Mouse (Mus musculus) erythroid progenitor cell, adult 5-6 weeks (primary cell): ENCODE results near the gene Rpl9-ps6. TPM values are rescaled to one million over a fixed set of nuclear protein-coding genes. Genes with fewer than 3 reads are reported as not detected.

Source experiments
- ATAC-seq: replicated peaks from 2 replicates; pipeline ENCODE4 v1.8.0; 2016; ENCODE audit warnings: moderate number of reproducible peaks, mild to moderate bottlenecking, moderate TSS enrichment, inconsistent platforms; ENCODE audit not compliant: poor library complexity, low FRiP score, severe bottlenecking
- total RNA-seq, 2 experiments: library from RNA; stranded (forward) in 1 of 2; stranded (reverse) in 1 of 2; fragments of 150-400 nt in 1 of 2; fragments of 186-747, 209-891 nt in 1 of 2; gene quantifications; 2 replicates each; pipeline versions ENCODE4 v1.2.3 to v1.2.4; 2015 to 2017; ENCODE audit warnings: low replicate concordance in 2 of 2

The Rpl9-ps6 gene
- total RNA-seq, 2 experiments from 2014 or later: 19.6 to 123 TPM

GRCm38 (mm10) chr19:32416692-32417317 is 49.6 kb downstream of the Rpl9-ps6 start:
- no peak for ATAC-seq

Other genes starting within 250 kb of the Rpl9-ps6 start
- 101 and 157 TPM in 2 replicates for gene Sgms1, start 76.9 kb downstream of the Rpl9-ps6 start, total RNA-seq (2015; ENCODE audit: low replicate concordance)
- 108 and 137 TPM in 2 replicates for gene Sgms1, start 76.9 kb downstream of the Rpl9-ps6 start, total RNA-seq (2017; ENCODE audit: low replicate concordance)
- 55.3 and 67.4 TPM in 2 replicates for gene Minpp1, start 19.2 kb upstream of the Rpl9-ps6 start, total RNA-seq (2015; ENCODE audit: low replicate concordance)
- 49.5 and 71.1 TPM in 2 replicates for gene Minpp1, start 19.2 kb upstream of the Rpl9-ps6 start, total RNA-seq (2017; ENCODE audit: low replicate concordance)
- 1.4 and 6.3 TPM in 2 replicates for gene Papss2, start 129.2 kb upstream of the Rpl9-ps6 start, total RNA-seq (2015; ENCODE audit: low replicate concordance)
- 1.7 and 3.4 TPM in 2 replicates for gene Papss2, start 129.2 kb upstream of the Rpl9-ps6 start, total RNA-seq (2017; ENCODE audit: low replicate concordance)